In genomic region chr10:71159676-71160235, GRCm38 (mm10) we compare ENCODE assay signal across 8 mouse cellular contexts. TPM values are rescaled to one million over a fixed set of nuclear protein-coding genes. Genes with fewer than 3 reads are reported as not detected.
DNase-seq lines count a peak whose midpoint lies in the region; ATAC-seq and TF ChIP-seq lines count a peak whose summit lies in the region.

Gene Bicc1, minus strand, starts transcription at chr10:71159700.

- WGBS in embryonic facial prominence, embryonic 11.5 days, result 2% methylated on average over 45 of the region's 69 CpGs
- WGBS in heart, embryonic 11.5 days (ENCODE audit: insufficient replicate concordance), result 2% methylated on average over 34 of the region's 69 CpGs
- 6% methylated on average over 14 of the region's 69 CpGs for WGBS in kidney, embryonic 16.5 days
- WGBS in lung, embryonic 16.5 days, result 2% methylated on average over 14 of the region's 69 CpGs

- peak within 1 kb of the TSS; percentile 66; the same call in 1 of the 2 replicates for H3K27ac ChIP-seq in testis, adult 2 months (ENCODE audit: control insufficient read depth, insufficient read depth, low read depth, low read length)
- H3K27ac ChIP-seq in embryonic facial prominence, embryonic 11.5 days (replicated peaks; ENCODE audit: low read depth, low read length), result no peak within 1 kb of the TSS
- H3K27ac ChIP-seq in heart, embryonic 11.5 days (ENCODE audit: low read depth, low read length), result peak within 1 kb of the TSS; percentile 54; the same call in 1 of the 2 replicates
- peak within 1 kb of the TSS; percentile 91 for H3K27ac ChIP-seq in kidney, embryonic 16.5 days (ENCODE audit: low read length)
- H3K27ac ChIP-seq in lung, embryonic 16.5 days (ENCODE audit: low read length), result peak within 1 kb of the TSS; percentile 71

- ATAC-seq in embryonic facial prominence, embryonic 11.5 days (replicated peaks; ENCODE audit: insufficient number of reproducible peaks, low FRiP score, low TSS enrichment, low read depth), result peak; percentile 81
- peak; percentile 74 for ATAC-seq in heart, embryonic 11.5 days (replicated peaks; ENCODE audit: insufficient number of reproducible peaks, low FRiP score, low TSS enrichment)
- peak; percentile 86 for ATAC-seq in kidney, embryonic 16.5 days (ENCODE audit: low FRiP score, low TSS enrichment)
- ATAC-seq in lung, embryonic 16.5 days (ENCODE audit: low read depth), result peak; percentile 93

- TF ChIP-seq CTCF in testis, adult 2 months (IDR thresholded peaks at IDR 0.05; ENCODE audit: control insufficient read depth, insufficient read depth, insufficient replicate concordance, low read depth, low read length), result no peak

- no peaks in the 10 kb centered on the region for H3K9me3 ChIP-seq in embryonic facial prominence, embryonic 11.5 days (replicated peaks; ENCODE audit: control insufficient read depth, low read length)
- no peaks in the 10 kb centered on the region for H3K9me3 ChIP-seq in heart, embryonic 11.5 days (replicated peaks; ENCODE audit: control insufficient read depth, low read length)
- no peaks in the 10 kb centered on the region for H3K9me3 ChIP-seq in kidney, embryonic 16.5 days (ENCODE audit: low read length)
- no peaks in the 10 kb centered on the region for H3K9me3 ChIP-seq in lung, embryonic 16.5 days (ENCODE audit: control insufficient read depth, low read length)

- no peak for DNase-seq in testis, postnatal 14 days (ENCODE audit: low spot score)
- DNase-seq in embryonic facial prominence, embryonic 11.5 days (ENCODE audit: low spot score), result peak; percentile 72
- DNase-seq in retina, embryonic 14.5 days (ENCODE audit: low spot score), result peak; percentile 71
- no peak for DNase-seq in thymus, postnatal 36 days

- H3K27me3 ChIP-seq in testis, adult 2 months (ENCODE audit: control insufficient read depth, insufficient read depth, low read length), result no peaks in the 10 kb centered on the region
- no peaks in the 10 kb centered on the region for H3K27me3 ChIP-seq in embryonic facial prominence, embryonic 11.5 days (ENCODE audit: control insufficient read depth, insufficient read depth, low read length)
- H3K27me3 ChIP-seq in heart, embryonic 11.5 days (ENCODE audit: control insufficient read depth, insufficient read depth, low read length), result peaks cover 9% of the 10 kb centered on the region; the same call in 1 of the 2 replicates
- H3K27me3 ChIP-seq in kidney, embryonic 16.5 days (ENCODE audit: insufficient read depth, low read length), result no peaks in the 10 kb centered on the region; the same call in 1 of the 2 replicates
- H3K27me3 ChIP-seq in lung, embryonic 16.5 days (ENCODE audit: control insufficient read depth, insufficient read depth, low read depth, low read length), result peaks cover 6% of the 10 kb centered on the region

- H3K36me3 ChIP-seq in testis, adult 2 months (ENCODE audit: control insufficient read depth, insufficient read depth, low read length), result no peaks in the 10 kb centered on the region
- no peaks in the 10 kb centered on the region for H3K36me3 ChIP-seq in embryonic facial prominence, embryonic 11.5 days (replicated peaks; ENCODE audit: control insufficient read depth, insufficient read depth, low read depth, low read length)
- H3K36me3 ChIP-seq in heart, embryonic 11.5 days (ENCODE audit: control insufficient read depth, insufficient read depth, low read length), result no peaks in the 10 kb centered on the region
- H3K36me3 ChIP-seq in kidney, embryonic 16.5 days (ENCODE audit: insufficient read depth, low read length), result no peaks in the 10 kb centered on the region
- no peaks in the 10 kb centered on the region for H3K36me3 ChIP-seq in lung, embryonic 16.5 days (ENCODE audit: control insufficient read depth, insufficient read depth, low read length)

- TF ChIP-seq POLR2A in testis, adult 2 months (IDR thresholded peaks at IDR 0.05; ENCODE audit: control insufficient read depth, low read depth, low read length), result no peak

- peaks cover 5% of the 10 kb centered on the region for H3K4me1 ChIP-seq in testis, adult 2 months (ENCODE audit: control insufficient read depth, insufficient read depth, low read length)
- no peaks in the 10 kb centered on the region for H3K4me1 ChIP-seq in embryonic facial prominence, embryonic 11.5 days (ENCODE audit: control insufficient read depth, insufficient read depth, low read length)
- no peaks in the 10 kb centered on the region for H3K4me1 ChIP-seq in heart, embryonic 11.5 days (ENCODE audit: control insufficient read depth, insufficient read depth, low read length)
- H3K4me1 ChIP-seq in kidney, embryonic 16.5 days (ENCODE audit: insufficient read depth, low read length), result peaks cover 25% of the 10 kb centered on the region
- peaks cover 7% of the 10 kb centered on the region; the same call in 1 of the 2 replicates for H3K4me1 ChIP-seq in lung, embryonic 16.5 days (replicated peaks; ENCODE audit: control insufficient read depth, insufficient read depth, low read length)

- peak within 1 kb of the TSS; percentile 72 for H3K4me3 ChIP-seq in testis, adult 2 months (ENCODE audit: control insufficient read depth, low read depth, low read length)
- peak within 1 kb of the TSS; percentile 61 for H3K4me3 ChIP-seq in embryonic facial prominence, embryonic 11.5 days (ENCODE audit: low read depth, low read length)
- peak within 1 kb of the TSS; percentile 73 for H3K4me3 ChIP-seq in heart, embryonic 11.5 days (ENCODE audit: low read depth, low read length)
- H3K4me3 ChIP-seq in kidney, embryonic 16.5 days (ENCODE audit: low read length), result peak within 1 kb of the TSS; percentile 67
- peak within 1 kb of the TSS; percentile 78 for H3K4me3 ChIP-seq in lung, embryonic 16.5 days (ENCODE audit: low read length)

- H3K4me2 ChIP-seq in embryonic facial prominence, embryonic 11.5 days (ENCODE audit: low read depth, low read length), result peak within 1 kb of the TSS; percentile 91
- H3K4me2 ChIP-seq in heart, embryonic 11.5 days, result peak within 1 kb of the TSS; percentile 79
- peak within 1 kb of the TSS; percentile 85 for H3K4me2 ChIP-seq in kidney, embryonic 16.5 days (replicated peaks; ENCODE audit: low read depth, low read length)
- peak within 1 kb of the TSS; percentile 90 for H3K4me2 ChIP-seq in lung, embryonic 16.5 days (ENCODE audit: low read depth, low read length)

- H3K9ac ChIP-seq in embryonic facial prominence, embryonic 11.5 days (replicated peaks; ENCODE audit: low read length), result peak within 1 kb of the TSS; percentile 82
- H3K9ac ChIP-seq in heart, embryonic 11.5 days (ENCODE audit: low read depth, low read length), result peak within 1 kb of the TSS; percentile 78
- H3K9ac ChIP-seq in kidney, embryonic 16.5 days (replicated peaks; ENCODE audit: low read length), result peak within 1 kb of the TSS; percentile 88
- peak within 1 kb of the TSS; percentile 83 for H3K9ac ChIP-seq in lung, embryonic 16.5 days (ENCODE audit: low read length)

RNA-seq across cellular contexts. Expression of gene Bicc1, which starts in this region (rescaled TPM):
- 3.1 and 3.2 TPM in 2 replicates for polyA plus RNA-seq in testis, adult 2 months (2012; rRNA removed)
- polyA plus RNA-seq in embryonic facial prominence, embryonic 11.5 days (2014; fragmentation: Nextera tagmentation; extraction: Ambion mirVana), result 9.0 and 10.4 TPM in 2 replicates
- polyA plus RNA-seq in heart, embryonic 11.5 days (2014; fragmentation: Nextera tagmentation; extraction: Ambion mirVana), result 14.1 and 14.8 TPM in 2 replicates
- 44.7 and 48.0 TPM in 2 replicates for polyA plus RNA-seq in kidney, embryonic 16.5 days (2015; fragmentation: Nextera tagmentation; extraction: Ambion mirVana)
- 18.7 and 19.1 TPM in 2 replicates for polyA plus RNA-seq in lung, embryonic 16.5 days (2015; fragmentation: Nextera tagmentation; extraction: Ambion mirVana)

Comparison
In these comparisons a context has a peak if more than half of its experiments do, and no peak if none do; other contexts are left out.
1. DNase-seq: peak in embryonic facial prominence, embryonic 11.5 days (single experiment) and retina, embryonic 14.5 days (single experiment); none in testis, postnatal 14 days (single experiment) and thymus, postnatal 36 days (0 of 2).
2. Peak in every context shown above with its lines, with median percentiles within 50 percentile points of each other: H3K4me3 ChIP-seq, ATAC-seq, H3K4me2 ChIP-seq and H3K9ac ChIP-seq.